Mouse (Mus musculus) ES-Bruce4 (cell line): ENCODE measurements around the gene Large2. TPM values are rescaled to one million over a fixed set of nuclear protein-coding genes. Genes with fewer than 3 reads are reported as not detected.

ENCODE experiments used
- H3K27ac ChIP-seq: 2 replicates; pipeline ENCODE4 v1.5.1; 2012; ENCODE audit warnings: low read length, inconsistent platforms; ENCODE audit not compliant: insufficient read depth
- H3K27me3 ChIP-seq: 2 replicates; pipeline ENCODE4 v1.6.1; 2012; ENCODE audit warnings: mild to moderate bottlenecking, low read length, inconsistent platforms; ENCODE audit not compliant: control insufficient read depth, poor library complexity, insufficient read depth, severe bottlenecking
- H3K36me3 ChIP-seq: 2 replicates; pipeline ENCODE4 v1.6.1; 2012; ENCODE audit warnings: inconsistent platforms, mild to moderate bottlenecking, low read length, moderate library complexity; ENCODE audit not compliant: control insufficient read depth, poor library complexity, insufficient read depth, severe bottlenecking
- H3K4me1 ChIP-seq: one replicate; pipeline ENCODE4 v1.8.1; 2011; ENCODE audit warnings: low read length; ENCODE audit not compliant: control insufficient read depth, insufficient read depth
- H3K4me3 ChIP-seq: 2 replicates; pipeline ENCODE4 v1.5.1; 2011; ENCODE audit warnings: low read depth, mild to moderate bottlenecking, low read length
- H3K9ac ChIP-seq: 2 replicates; pipeline ENCODE4 v1.6.1; 2012; ENCODE audit warnings: low read depth, mild to moderate bottlenecking, inconsistent platforms; ENCODE audit not compliant: poor library complexity, severe bottlenecking
- H3K9me3 ChIP-seq: replicated peaks from 2 replicates; pipeline ENCODE4 v1.6.1; 2012; ENCODE audit warnings: mild to moderate bottlenecking, low read length, inconsistent platforms; ENCODE audit not compliant: control insufficient read depth, poor library complexity, insufficient read depth, severe bottlenecking
- CTCF ChIP-seq: IDR thresholded peaks from one replicate; pipeline ENCODE4 v1.8.1; 2011; ENCODE audit warnings: low read depth, low read length
- EP300 ChIP-seq: IDR thresholded peaks from 2 replicates; pipeline ENCODE4 v1.6.1; 2011; ENCODE audit warnings: low read depth, low read length; ENCODE audit not compliant: insufficient read depth
- POLR2A ChIP-seq: IDR thresholded peaks from one replicate; pipeline ENCODE4 v1.8.1; 2011; ENCODE audit warnings: low read length; ENCODE audit not compliant: insufficient read depth
- polyA plus RNA-seq: library from polyadenylated mRNA; stranded (reverse); fragments of >200 nt; gene quantifications from 2 replicates; pipeline ENCODE4 v1.2.4, GENCODE M21; 2011; ENCODE audit warnings: low read depth; ENCODE audit not compliant: missing spikeins, insufficient read depth, insufficient read length

Large2 gene
- polyA plus RNA-seq, 1 experiment: 31.4 TPM

- no peak overlapping the region for H3K9ac ChIP-seq
- H3K36me3 ChIP-seq: no peaks in the 10 kb centered on the region
- no peaks in the 10 kb centered on the region for H3K9me3 ChIP-seq
- no peak for TF ChIP-seq POLR2A
- TF ChIP-seq EP300: no peak
- no peak for TF ChIP-seq CTCF
- H3K4me1 ChIP-seq: no peaks in the 10 kb centered on the region
- H3K27me3 ChIP-seq: no peaks in the 10 kb centered on the region
- H3K27ac ChIP-seq: no peak overlapping the region
- no peak overlapping the region for H3K4me3 ChIP-seq
These were observed 13.4 kb upstream of the Large2 start for GRCm38 (mm10) chr2:92388081-92388517.

DNA sequence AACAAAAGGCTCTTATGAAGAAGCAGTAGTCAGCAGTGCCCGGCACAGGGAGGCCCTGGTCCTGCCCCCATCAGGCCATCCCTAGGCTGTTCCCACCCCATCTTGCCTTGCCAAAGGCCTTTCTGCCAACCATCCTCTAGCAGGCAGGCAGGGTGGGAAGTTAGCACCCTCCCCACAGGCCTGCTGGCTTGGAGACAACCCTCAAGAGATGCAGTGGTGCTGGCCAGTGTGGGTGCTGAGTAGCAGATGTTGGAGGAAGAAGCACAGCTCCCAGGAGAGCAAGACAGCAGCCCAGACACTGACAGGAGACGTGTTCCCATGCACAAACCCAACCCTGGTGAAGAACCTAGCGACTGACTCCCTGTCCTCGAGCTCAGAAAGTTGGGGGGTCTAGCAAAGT, 13.0 kb upstream of the Large2 start:
- no peak overlapping the region for H3K9ac ChIP-seq
- H3K4me3 ChIP-seq: no peak overlapping the region
- H3K9me3 ChIP-seq: no peaks in the 10 kb centered on the region
- H3K36me3 ChIP-seq: no peaks in the 10 kb centered on the region
- TF ChIP-seq CTCF: no peak
- TF ChIP-seq EP300: no peak
- TF ChIP-seq POLR2A: no peak
- no peaks in the 10 kb centered on the region for H3K27me3 ChIP-seq
- no peak overlapping the region for H3K27ac ChIP-seq
- H3K4me1 ChIP-seq: no peaks in the 10 kb centered on the region

- Histone ChIP-seq H3K36me3 (no peaks in the 10 kb centered on the region), H3K27ac (no peak overlapping the region), H3K27me3 (no peaks in the 10 kb centered on the region), H3K4me3 (no peak overlapping the region), H3K9ac (no peak overlapping the region), H3K4me1 (no peaks in the 10 kb centered on the region), H3K9me3 (no peaks in the 10 kb centered on the region)
- TF ChIP-seq CTCF (no peak), POLR2A (no peak), EP300 (no peak)
These were observed 12.3 kb upstream of the Large2 start for GRCm38 (mm10) chr2:92386821-92387570.

- no peak overlapping the region for H3K27ac ChIP-seq
- no peaks in the 10 kb centered on the region for H3K36me3 ChIP-seq
- no peaks in the 10 kb centered on the region for H3K9me3 ChIP-seq
- no peak overlapping the region for H3K4me3 ChIP-seq
- H3K27me3 ChIP-seq: no peaks in the 10 kb centered on the region
- no peak overlapping the region for H3K9ac ChIP-seq
- no peak for TF ChIP-seq CTCF
- no peak for TF ChIP-seq POLR2A
- no peak for TF ChIP-seq EP300
- no peaks in the 10 kb centered on the region for H3K4me1 ChIP-seq
These were observed 10.7 kb upstream of the Large2 start for GRCm38 (mm10) chr2:92385113-92386051.

GRCm38 (mm10) chr2:92384101-92384500, 9.4 kb upstream of the Large2 start:
- Histone ChIP-seq H3K4me1 (no peaks in the 10 kb centered on the region), H3K9ac (no peak overlapping the region), H3K9me3 (no peaks in the 10 kb centered on the region), H3K36me3 (no peaks in the 10 kb centered on the region), H3K4me3 (no peak overlapping the region), H3K27me3 (no peaks in the 10 kb centered on the region), H3K27ac (no peak overlapping the region)
- TF ChIP-seq EP300 (no peak), CTCF (no peak), POLR2A (no peak)

GRCm38 (mm10) chr2:92382759-92383158, 8.1 kb upstream of the Large2 start:
- H3K9me3 ChIP-seq: no peaks in the 10 kb centered on the region
- no peaks in the 10 kb centered on the region for H3K36me3 ChIP-seq
- no peaks in the 10 kb centered on the region for H3K4me1 ChIP-seq

More at GRCm38 (mm10) chr2:92382759-92383158, 8.1 kb upstream of the Large2 start:
- Histone ChIP-seq H3K4me3 (no peak overlapping the region), H3K27me3 (no peaks in the 10 kb centered on the region), H3K27ac (no peak overlapping the region), H3K9ac (no peak overlapping the region)
- TF ChIP-seq CTCF: no peak
- no peak for TF ChIP-seq EP300
- TF ChIP-seq POLR2A: no peak
